Mouse (Mus musculus) MEL (cell line): ENCODE results near the gene Supt3. TPM values are rescaled to one million over a fixed set of nuclear protein-coding genes. Genes with fewer than 3 reads are reported as not detected.

Source experiments
- DNase-seq: peaks from one replicate; pipeline ENCODE4 v3.0.0; 2011; ENCODE audit warnings: low read depth, low spot score
- H3K27ac ChIP-seq: 2 replicates; pipeline ENCODE4 v1.5.1; 2012; ENCODE audit warnings: low read depth, mild to moderate bottlenecking, control low read depth, low read length, moderate library complexity; ENCODE audit not compliant: control insufficient read depth
- H3K27me3 ChIP-seq, 2 experiments: fragments of 150-350 bp in 1 of 2; sonication (generic) in 1 of 2; 2 replicates each; pipeline ENCODE4 v1.6.1; 2012; ENCODE audit warnings: low read length in 2 of 2, mild to moderate bottlenecking in 2 of 2, improper control_type of control experiment in 1 of 2, moderate library complexity in 1 of 2; ENCODE audit not compliant: insufficient read depth in 2 of 2, control insufficient read depth in 1 of 2
- H3K36me3 ChIP-seq, 2 experiments: 2 replicates each; pipeline ENCODE4 v1.6.1; 2012 to 2014; ENCODE audit warnings: low read length in 2 of 2, improper control_type of control experiment in 1 of 2, inconsistent platforms in 1 of 2, mild to moderate bottlenecking in 1 of 2; ENCODE audit not compliant: insufficient read depth in 2 of 2, control insufficient read depth in 1 of 2
- H3K4me1 ChIP-seq, 2 experiments: fragments of 150-350 bp in 1 of 2; sonication (generic) in 1 of 2; 2 replicates each; pipeline ENCODE4 v1.6.1; 2012; ENCODE audit warnings: low read length in 2 of 2, improper control_type of control experiment in 1 of 2, mild to moderate bottlenecking in 1 of 2; ENCODE audit not compliant: insufficient read depth in 2 of 2, control insufficient read depth in 1 of 2
- H3K4me3 ChIP-seq, 2 experiments: fragments of 150-350 bp in 1 of 2; sonication (generic) in 1 of 2; 2 replicates each; pipeline ENCODE4 v1.5.1; 2012; ENCODE audit warnings: low read depth in 2 of 2, low read length in 2 of 2, mild to moderate bottlenecking in 2 of 2, moderate library complexity in 2 of 2, control low read depth in 1 of 2, improper control_type of control experiment in 1 of 2; ENCODE audit not compliant: control insufficient read depth in 1 of 2, insufficient read depth in 1 of 2
- H3K79me2 ChIP-seq: 2 replicates; pipeline ENCODE4 v1.6.1; 2012; ENCODE audit warnings: mild to moderate bottlenecking, low read length, moderate library complexity; ENCODE audit not compliant: control insufficient read depth, poor library complexity, insufficient read depth
- H3K9ac ChIP-seq: 2 replicates; pipeline ENCODE4 v1.6.1; 2012; ENCODE audit warnings: low read depth, mild to moderate bottlenecking, control low read depth, low read length, moderate library complexity; ENCODE audit not compliant: control insufficient read depth, poor library complexity, severe bottlenecking
- H3K9me3 ChIP-seq: fragments of 150-350 bp; sonication (generic); replicated peaks from 2 replicates; pipeline ENCODE4 v1.6.1; 2012; ENCODE audit warnings: mild to moderate bottlenecking, low read length, improper control_type of control experiment, moderate library complexity; ENCODE audit not compliant: insufficient read depth
- CTCF ChIP-seq, 3 experiments: IDR thresholded peaks in 2 of 3; conservative IDR thresholded peaks in 1 of 3; 2 replicates each; pipeline ENCODE4 v1.5.1; 2011 to 2012; ENCODE audit warnings: low read length in 3 of 3, low read depth in 2 of 3, mild to moderate bottlenecking in 2 of 3, improper control_type of control experiment in 1 of 3, inconsistent platforms in 1 of 3, mixed read lengths in 1 of 3, moderate library complexity in 1 of 3; ENCODE audit not compliant: control insufficient read depth in 1 of 3, insufficient read depth in 1 of 3, poor library complexity in 1 of 3, severe bottlenecking in 1 of 3
- EP300 ChIP-seq, 2 experiments: IDR thresholded peaks; 2 replicates each; pipeline ENCODE4 v1.6.1; 2011; ENCODE audit warnings: improper control_type of control experiment in 2 of 2, low read length in 2 of 2, low read depth in 1 of 2, mild to moderate bottlenecking in 1 of 2
- JUND ChIP-seq: IDR thresholded peaks from 2 replicates; pipeline ENCODE4 v1.6.1; 2011; ENCODE audit warnings: low read depth, mild to moderate bottlenecking, improper control_type of control experiment, low read length
- MAFK ChIP-seq: IDR thresholded peaks from 2 replicates; pipeline ENCODE4 v1.6.1; 2011; ENCODE audit warnings: low read depth, mild to moderate bottlenecking, low read length, improper control_type of control experiment, borderline replicate concordance
- MAX ChIP-seq: IDR thresholded peaks from 2 replicates; pipeline ENCODE4 v1.6.1; 2011; ENCODE audit warnings: low read length, improper control_type of control experiment
- MYB ChIP-seq: IDR thresholded peaks from 2 replicates; pipeline ENCODE4 v1.6.1; 2011; ENCODE audit warnings: mild to moderate bottlenecking, low read depth, low read length, improper control_type of control experiment
- MYC ChIP-seq: IDR thresholded peaks from 2 replicates; pipeline ENCODE4 v1.6.1; 2011; ENCODE audit warnings: low read depth, mild to moderate bottlenecking, low read length, improper control_type of control experiment, moderate library complexity
- NRF1 ChIP-seq: IDR thresholded peaks from 2 replicates; pipeline ENCODE4 v1.6.1; 2014; ENCODE audit warnings: low read depth, mild to moderate bottlenecking, inconsistent platforms, low read length, improper control_type of control experiment, moderate library complexity; ENCODE audit not compliant: poor library complexity, insufficient read depth, severe bottlenecking
- RCOR1 ChIP-seq: IDR thresholded peaks from 2 replicates; pipeline ENCODE4 v1.6.1; 2012; ENCODE audit warnings: low read depth, mild to moderate bottlenecking, inconsistent platforms, low read length, improper control_type of control experiment
- SIN3A ChIP-seq: IDR thresholded peaks from 2 replicates; pipeline ENCODE4 v1.6.1; 2012; ENCODE audit warnings: low read length, improper control_type of control experiment, inconsistent platforms
- SMC3 ChIP-seq: IDR thresholded peaks from 2 replicates; pipeline ENCODE4 v1.6.1; 2011; ENCODE audit warnings: low read depth, low read length, improper control_type of control experiment
- TBP ChIP-seq: IDR thresholded peaks from 2 replicates; pipeline ENCODE4 v1.8.0; 2011; ENCODE audit warnings: low read depth, low read length, improper control_type of control experiment
- USF2 ChIP-seq, 2 experiments: IDR thresholded peaks; 2 replicates each; pipeline ENCODE4 v1.6.1; 2011 to 2012; ENCODE audit warnings: improper control_type of control experiment in 2 of 2, low read length in 2 of 2, borderline replicate concordance in 1 of 2, inconsistent platforms in 1 of 2, low read depth in 1 of 2, mild to moderate bottlenecking in 1 of 2; ENCODE audit not compliant: insufficient read depth in 1 of 2
- ZC3H11A ChIP-seq: IDR thresholded peaks from 2 replicates; pipeline ENCODE4 v1.6.1; 2012; ENCODE audit warnings: low read depth, mild to moderate bottlenecking, inconsistent platforms, low read length, improper control_type of control experiment
- ZMIZ1 ChIP-seq: IDR thresholded peaks from 2 replicates; pipeline ENCODE4 v1.6.1; 2012; ENCODE audit warnings: low read depth, mild to moderate bottlenecking, inconsistent platforms, low read length, improper control_type of control experiment, moderate library complexity
- polyA plus RNA-seq, 2 experiments: library from polyadenylated mRNA; stranded (reverse) in 1 of 2; unstranded in 1 of 2; fragments of >175 nt in 1 of 2; fragments of >200 nt in 1 of 2; gene quantifications; 2 replicates each; pipeline versions ENCODE4 v1.2.1 to v1.2.4; 2012; ENCODE audit warnings: low replicate concordance in 2 of 2, low read depth in 1 of 2; ENCODE audit not compliant: insufficient read length in 2 of 2, insufficient read depth in 1 of 2, missing spikeins in 1 of 2
- total RNA-seq: library from RNA; depleted of rRNA; stranded (reverse); fragments of 300-350 nt; gene quantifications from 2 replicates; pipeline ENCODE4 v1.2.3, GENCODE M21; 2012

The Supt3 gene
- total and polyA plus RNA-seq, 3 experiments = 7.0 to 28.6 TPM; not detected in 1

DNA sequence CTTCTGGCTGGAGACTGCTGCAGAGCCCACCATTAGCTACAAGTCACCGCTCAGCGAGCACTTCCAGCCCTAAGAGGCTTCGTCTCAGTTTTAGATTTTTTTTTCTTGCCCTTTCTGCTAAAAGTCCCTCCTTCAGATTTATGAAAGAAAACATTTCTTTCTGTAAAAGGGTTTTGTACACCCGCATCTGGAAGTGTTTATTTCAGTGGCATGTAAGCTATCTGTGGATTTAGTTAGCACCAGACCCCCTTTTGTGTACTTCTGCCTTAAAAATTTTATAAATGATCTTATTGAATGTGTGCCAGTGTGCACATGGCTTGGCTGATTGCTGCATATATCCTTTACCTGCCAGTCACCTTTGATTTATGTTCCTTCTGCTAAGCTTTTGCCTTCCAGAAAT, 277.6 kb downstream of the Supt3 start:
- TF ChIP-seq JUND = no peak
- TF ChIP-seq SMC3 = no peak
- no peak for TF ChIP-seq MYB
- TF ChIP-seq RCOR1 = no peak
- no peak for TF ChIP-seq CTCF (IDR thresholded peaks at IDR 0.05 in 2 of 3, conservative IDR thresholded peaks at IDR 0.05 in 1 of 3; ENCODE audit: control insufficient read depth in 1 of 3, insufficient read depth in 1 of 3, low read depth in 2 of 3, low read length in 3 of 3, poor library complexity in 1 of 3, severe bottlenecking in 1 of 3)
- no peak for TF ChIP-seq MAX
- no peak for TF ChIP-seq SIN3A
- TF ChIP-seq EP300 (IDR thresholded peaks at IDR 0.05; ENCODE audit: low read depth in 1 of 2, low read length in 2 of 2) = no peak
- TF ChIP-seq ZC3H11A = no peak
- Histone ChIP-seq H3K27ac (no peak overlapping the region), H3K27me3 (no peaks in the 10 kb centered on the region), H3K4me3 (no peak overlapping the region), H3K4me1 (no peaks in the 10 kb centered on the region), H3K9ac (no peak overlapping the region), H3K36me3 (no peaks in the 10 kb centered on the region), H3K9me3 (no peaks in the 10 kb centered on the region), H3K79me2 (no peaks in the 10 kb centered on the region)
- DNase-seq = no peak

DNA sequence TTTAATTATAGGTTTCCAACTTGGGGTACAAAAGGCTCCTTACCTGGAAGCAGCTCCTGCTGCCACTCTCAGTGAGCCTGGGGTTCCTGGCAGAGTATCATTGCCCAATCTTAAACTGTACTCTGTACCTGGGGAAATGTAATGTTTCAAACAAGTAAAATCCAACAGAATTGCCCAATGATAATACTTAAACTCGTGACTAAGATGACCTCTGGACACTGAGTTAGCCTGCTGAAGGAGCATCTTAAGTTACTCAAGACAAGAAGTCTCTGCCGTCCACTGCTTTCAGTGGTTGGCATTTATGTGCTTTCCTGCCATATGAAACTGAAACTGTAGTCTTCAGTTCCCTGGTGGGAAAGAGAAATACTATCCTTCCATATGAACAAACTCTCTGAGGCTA, 279.9 kb downstream of the Supt3 start:
- Histone ChIP-seq H3K9me3 (no peaks in the 10 kb centered on the region), H3K36me3 (no peaks in the 10 kb centered on the region), H3K9ac (no peak overlapping the region), H3K27ac (no peak overlapping the region), H3K4me3 (no peak overlapping the region), H3K4me1 (no peaks in the 10 kb centered on the region), H3K27me3 (no peaks in the 10 kb centered on the region), H3K79me2 (no peaks in the 10 kb centered on the region)
- TF ChIP-seq MYC = no peak
- TF ChIP-seq CTCF (IDR thresholded peaks at IDR 0.05 in 2 of 3, conservative IDR thresholded peaks at IDR 0.05 in 1 of 3; ENCODE audit: control insufficient read depth in 1 of 3, insufficient read depth in 1 of 3, low read depth in 2 of 3, low read length in 3 of 3, poor library complexity in 1 of 3, severe bottlenecking in 1 of 3) = no peak
- no peak for TF ChIP-seq USF2 (IDR thresholded peaks at IDR 0.05; ENCODE audit: borderline replicate concordance in 1 of 2, insufficient read depth in 1 of 2, low read depth in 1 of 2, low read length in 2 of 2)
- TF ChIP-seq MAFK = no peak
- TF ChIP-seq NRF1 = no peak
- TF ChIP-seq ZMIZ1 = no peak
- DNase-seq = no peak

DNA sequence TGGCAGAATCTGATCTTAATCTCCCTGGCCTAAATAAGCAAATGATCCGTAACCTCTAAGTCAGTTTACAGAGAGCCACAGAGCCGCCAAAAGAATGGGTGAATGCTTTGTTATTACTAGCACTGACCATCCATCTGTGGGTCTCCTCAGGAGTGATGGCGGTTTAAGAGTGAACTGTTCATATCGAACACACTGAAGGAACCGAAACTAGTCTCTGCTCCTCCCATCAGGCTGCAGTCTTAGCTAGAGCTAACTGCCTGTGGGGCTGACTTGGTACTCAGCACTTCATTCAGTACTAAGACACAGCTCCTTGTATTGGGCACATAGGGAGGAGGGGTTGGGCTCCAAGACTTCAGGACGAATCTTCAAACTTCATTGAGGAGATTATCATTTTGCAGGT, 280.8 kb downstream of the Supt3 start:
- no peaks in the 10 kb centered on the region for H3K9me3 ChIP-seq
- H3K4me3 ChIP-seq = no peak overlapping the region
- H3K27me3 ChIP-seq = no peaks in the 10 kb centered on the region
- DNase-seq = no peak
- no peaks in the 10 kb centered on the region for H3K79me2 ChIP-seq
- no peak overlapping the region for H3K9ac ChIP-seq
- no peak overlapping the region for H3K27ac ChIP-seq
- TF ChIP-seq TBP = no peak
- H3K36me3 ChIP-seq = no peaks in the 10 kb centered on the region
- H3K4me1 ChIP-seq = no peaks in the 10 kb centered on the region
